Mouse (Mus musculus) kidney, embryonic 16.5 days (tissue): ENCODE measurements at regions not wholly inside any gene's neighbourhood (a gene's known extent, or its start where the extent isn't known, plus 50 kb on each side); places are given as distances from the start of the nearest gene placed in this dataset.

ENCODE experiments used
- ATAC-seq: fragments of 200-750 bp; cut with Nextera tagmentation; 2 replicates; pipeline ENCODE4 v1.8.0; 2017; ENCODE audit warnings: moderate TSS enrichment; ENCODE audit not compliant: low FRiP score, low TSS enrichment
- H3K27ac ChIP-seq: fragments of 300-500 bp; sonication (generic); 2 replicates; pipeline ENCODE4 v1.5.1; 2014; ENCODE audit warnings: low read length
- H3K27me3 ChIP-seq: fragments of 300-500 bp; sonication (generic); 2 replicates; pipeline ENCODE4 v1.6.1; 2014; ENCODE audit warnings: low read length, control low read depth, mixed read lengths; ENCODE audit not compliant: insufficient read depth
- H3K36me3 ChIP-seq: fragments of 300-500 bp; sonication (generic); 2 replicates; pipeline ENCODE4 v1.6.1; 2014; ENCODE audit warnings: low read length, control low read depth, mixed read lengths; ENCODE audit not compliant: insufficient read depth
- H3K4me1 ChIP-seq: fragments of 300-500 bp; sonication (generic); 2 replicates; pipeline ENCODE4 v1.6.1; 2014; ENCODE audit warnings: low read length, control low read depth, mixed read lengths; ENCODE audit not compliant: insufficient read depth
- H3K4me2 ChIP-seq: fragments of 300-500 bp; sonication (generic); replicated peaks from 2 replicates; pipeline ENCODE4 v1.6.1; 2014; ENCODE audit warnings: low read depth, low read length
- H3K4me3 ChIP-seq: fragments of 300-500 bp; sonication (generic); 2 replicates; pipeline ENCODE4 v1.5.1; 2014; ENCODE audit warnings: mild to moderate bottlenecking, low read length
- H3K9ac ChIP-seq: fragments of 300-500 bp; sonication (generic); replicated peaks from 2 replicates; pipeline ENCODE4 v1.6.1; 2014; ENCODE audit warnings: low read length
- H3K9me3 ChIP-seq: fragments of 300-500 bp; sonication (generic); 2 replicates; pipeline ENCODE4 v1.6.1; 2016; ENCODE audit warnings: low read length, control low read depth
- WGBS: fragments of 180-500 bp; shearing (Covaris S2); extraction: QIAGEN DNeasy Blood & Tissue Kit; methylation state at CpG from one replicate; pipeline ENCODE4 v1.1.7; 2014; 5-methylcytosine and 5-hydroxymethylcytosine counted together

DNA sequence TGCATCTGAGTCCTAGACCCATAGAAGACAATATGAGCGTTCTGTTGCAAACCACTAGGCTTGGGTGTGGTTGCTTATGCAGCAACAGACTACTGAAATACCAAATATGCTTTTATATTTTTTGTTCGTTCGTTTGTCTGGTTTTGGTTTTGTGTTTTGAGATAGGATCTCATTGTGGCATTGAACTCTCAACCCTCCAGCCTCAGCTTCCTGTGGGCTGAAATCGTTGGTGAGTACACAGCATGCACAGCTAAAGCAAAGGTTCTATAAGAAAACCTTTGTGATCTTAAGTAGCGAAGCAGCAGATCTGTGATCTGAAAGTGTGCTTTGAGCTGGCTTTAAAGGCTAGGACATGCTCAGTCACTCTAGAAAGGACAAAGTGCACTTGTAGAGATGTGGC is 217.9 kb upstream of the Srek1ip1 start:
- no peak for ATAC-seq
- peaks cover 14% of the 10 kb centered on the region; the same call in 1 of the 2 replicates for H3K4me1 ChIP-seq
- WGBS, result 84% methylated on average over 5 of the region's 5 CpGs
- H3K4me3 ChIP-seq, result no peak overlapping the region
- H3K27me3 ChIP-seq, result no peaks in the 10 kb centered on the region
- no peak overlapping the region for H3K9ac ChIP-seq
- H3K4me2 ChIP-seq, result no peak overlapping the region
- no peaks in the 10 kb centered on the region for H3K36me3 ChIP-seq
- H3K27ac ChIP-seq, result no peak overlapping the region
- H3K9me3 ChIP-seq, result no peaks in the 10 kb centered on the region

DNA sequence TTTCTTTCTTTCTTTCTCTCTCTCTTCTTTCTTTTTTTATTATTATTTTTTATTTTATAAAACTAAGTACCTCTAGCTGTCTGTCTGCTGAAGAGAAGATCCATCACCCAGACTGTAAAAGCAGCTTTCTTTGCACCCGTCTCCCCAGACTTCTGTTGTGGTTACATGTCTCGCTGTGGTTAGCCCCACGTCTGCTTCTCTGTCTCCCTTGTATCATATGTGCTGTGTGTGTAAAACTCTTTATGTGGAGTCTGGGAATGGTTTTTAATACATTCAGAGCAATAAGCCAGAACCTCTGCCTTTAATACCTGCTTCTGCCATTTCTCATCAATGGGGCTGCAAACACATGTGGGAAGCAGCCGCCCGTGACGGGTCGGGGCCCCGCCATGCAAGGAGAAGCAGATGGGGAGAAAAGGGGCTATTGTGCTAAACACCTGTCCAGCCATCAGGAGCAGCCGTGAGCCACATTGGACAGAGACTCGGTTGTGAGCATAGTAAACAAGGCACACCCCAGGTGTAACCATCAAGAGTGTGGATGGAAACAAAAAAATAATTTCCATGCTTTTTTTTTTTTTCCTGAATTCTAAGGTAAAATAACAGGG is 216.0 kb upstream of the Srek1ip1 start:
- no peak overlapping the region for H3K27ac ChIP-seq
- H3K27me3 ChIP-seq, result no peaks in the 10 kb centered on the region
- WGBS, result 42% methylated on average over 10 of the region's 10 CpGs
- no peaks in the 10 kb centered on the region for H3K36me3 ChIP-seq
- H3K4me3 ChIP-seq, result no peak overlapping the region
- H3K9ac ChIP-seq, result no peak overlapping the region
- ATAC-seq, result peak; percentile 65; the same call in 1 of the 2 replicates
- no peaks in the 10 kb centered on the region for H3K9me3 ChIP-seq
- peaks cover 14% of the 10 kb centered on the region; the same call in 1 of the 2 replicates for H3K4me1 ChIP-seq
- H3K4me2 ChIP-seq, result no peak overlapping the region

DNA sequence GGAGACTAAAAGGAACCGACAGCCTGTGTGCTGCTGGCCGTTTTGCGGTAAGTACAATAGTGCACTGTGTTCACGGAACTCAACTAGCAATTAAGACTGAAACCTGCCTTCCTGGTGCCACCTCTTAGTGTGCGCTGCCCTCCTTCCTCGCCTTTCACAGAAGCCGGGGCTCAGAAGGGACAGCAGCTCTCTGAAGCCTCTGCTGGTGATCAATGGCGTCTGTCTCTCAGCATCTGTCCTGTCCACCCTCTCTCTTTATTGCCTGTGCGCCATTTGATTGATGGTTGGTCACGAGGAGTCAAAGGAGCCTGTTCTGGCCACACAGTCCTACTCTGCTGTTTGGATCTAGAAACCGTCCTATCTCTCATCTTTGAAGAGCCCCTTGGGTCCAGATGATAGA is 214.4 kb upstream of the Srek1ip1 start:
- Histone ChIP-seq H3K27ac (no peak overlapping the region), H3K9me3 (no peaks in the 10 kb centered on the region), H3K36me3 (no peaks in the 10 kb centered on the region), H3K4me3 (no peak overlapping the region), H3K4me2 (no peak overlapping the region), H3K9ac (no peak overlapping the region), H3K27me3 (no peaks in the 10 kb centered on the region), H3K4me1 (peaks cover 14% of the 10 kb centered on the region; the same call in 1 of the 2 replicates)
- ATAC-seq, result 0 out of 2 replicates have a peak, but pooled peaks have one; percentile 14
- WGBS, result 46% methylated on average over 11 of the region's 11 CpGs

DNA sequence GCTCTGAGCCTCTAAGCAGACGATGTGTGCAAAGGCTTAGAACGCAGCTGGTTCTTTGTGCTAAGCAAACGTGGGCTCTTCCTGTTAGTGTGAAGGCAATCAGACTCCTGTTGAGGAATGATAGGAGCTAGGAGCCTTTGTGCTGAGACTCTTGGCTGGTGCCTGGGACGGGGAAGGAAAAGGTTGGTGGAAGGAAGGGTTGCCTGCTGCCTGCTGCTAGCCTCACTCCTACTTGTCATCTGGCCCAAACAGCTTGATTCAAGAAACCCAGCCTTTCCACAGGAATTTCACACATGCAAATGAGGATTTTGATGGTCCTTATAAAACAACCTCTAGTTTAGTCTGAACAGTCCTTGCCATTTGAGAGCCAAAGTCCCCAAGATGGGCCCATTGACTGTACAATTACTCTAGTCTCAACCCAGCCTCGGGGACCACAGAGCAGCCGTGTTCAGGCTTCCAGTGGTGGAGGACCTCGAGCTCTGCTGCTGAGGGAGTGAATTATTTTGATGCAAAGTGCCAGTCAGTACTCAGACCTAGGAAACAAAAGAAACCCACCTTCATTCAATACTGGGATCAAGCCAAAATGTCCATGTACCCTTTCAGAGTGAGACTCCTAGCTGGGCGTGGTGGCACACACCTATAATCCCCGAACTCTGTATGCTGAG is 211.5 kb upstream of the Srek1ip1 start:
- Histone ChIP-seq H3K4me1 (peaks cover 20% of the 10 kb centered on the region; the same call in 1 of the 2 replicates), H3K36me3 (no peaks in the 10 kb centered on the region), H3K4me3 (no peak overlapping the region), H3K27me3 (no peaks in the 10 kb centered on the region), H3K27ac (no peak overlapping the region), H3K4me2 (no peak overlapping the region), H3K9ac (no peak overlapping the region), H3K9me3 (no peaks in the 10 kb centered on the region)
- WGBS, result 59% methylated on average over 9 of the region's 9 CpGs
- ATAC-seq, result no peak
